Mouse (Mus musculus): ENCODE measurements at regions not wholly inside any gene's neighbourhood (a gene's known extent, or its start where the extent isn't known, plus 50 kb on each side); places are given as distances from the start of the nearest gene placed in this dataset.
"Not testable (repeated sequence)": the region's sequence is repeated elsewhere in the genome, so short reads cannot be mapped to it uniquely, and the experiment has no call there.

DNA sequence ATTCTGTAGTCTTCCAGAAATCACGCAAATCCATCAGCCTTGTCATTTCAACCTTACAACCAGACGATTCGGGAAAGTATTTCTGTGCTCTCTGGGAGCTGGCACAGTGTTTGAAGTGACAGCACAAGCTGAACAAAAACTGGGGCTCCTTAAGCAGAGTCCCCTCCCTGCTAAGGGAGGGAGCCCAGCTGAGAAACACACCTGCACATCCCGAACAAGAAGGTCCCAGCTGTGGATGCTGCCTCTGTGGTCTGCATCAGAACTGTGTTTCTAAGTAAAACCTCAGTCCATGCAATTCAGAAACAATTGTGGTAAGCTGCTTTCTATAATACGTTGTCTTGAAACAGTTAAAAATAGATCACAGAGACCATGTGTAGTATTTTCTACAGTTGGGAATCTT lies 693.8 kb downstream of the Dad1 start:
- peak; percentile 47 to 80 for DNase-seq

DNA sequence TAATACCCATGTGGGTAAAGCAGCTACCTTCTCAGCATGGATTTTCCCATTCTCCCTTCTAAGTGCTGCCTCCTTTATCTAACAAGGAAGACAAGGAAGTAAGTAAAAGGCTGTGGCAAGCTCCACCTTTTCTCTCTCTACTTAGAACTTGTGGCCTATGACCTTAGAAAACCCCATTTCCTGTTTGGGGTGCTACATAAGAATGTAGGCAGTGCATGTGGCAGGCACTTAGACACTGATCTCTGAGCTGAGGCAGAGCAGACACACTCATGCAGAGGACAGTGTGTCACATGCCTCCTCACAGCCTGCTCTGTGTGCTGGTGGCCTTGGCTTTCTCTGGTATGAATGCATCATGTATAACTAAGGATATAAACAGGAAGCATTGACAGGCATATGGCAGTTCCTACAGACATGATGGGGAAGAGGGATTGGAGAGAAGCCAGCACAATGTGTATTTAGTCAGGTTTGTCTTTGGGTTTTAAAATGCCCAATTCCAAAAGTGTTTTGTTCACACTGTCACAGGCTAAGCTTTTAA lies 694.5 kb downstream of the Dad1 start:
- DNase-seq = peak; percentile 35 to 48

DNA sequence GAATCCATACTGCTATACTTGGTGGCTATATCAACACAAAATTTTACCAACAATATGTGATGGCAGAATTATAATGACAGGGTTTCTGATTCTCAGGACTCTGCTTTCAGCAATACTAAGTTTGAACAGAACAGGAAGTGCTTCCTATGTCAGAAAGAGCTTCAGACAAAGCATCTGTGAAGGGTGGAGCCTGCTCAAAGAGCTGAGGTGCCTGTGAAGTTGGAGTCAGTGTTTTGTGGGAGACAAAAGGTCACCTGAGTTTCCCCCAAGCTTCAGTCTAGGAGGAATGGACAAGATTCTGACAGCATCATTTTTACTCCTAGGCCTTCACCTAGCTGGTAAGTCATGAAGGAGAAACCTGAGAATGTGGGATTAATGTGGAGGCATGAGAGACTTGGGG lies 700.1 kb downstream of the Dad1 start:
- DNase-seq = peak in 1 of 2 experiments; percentile 43

DNA sequence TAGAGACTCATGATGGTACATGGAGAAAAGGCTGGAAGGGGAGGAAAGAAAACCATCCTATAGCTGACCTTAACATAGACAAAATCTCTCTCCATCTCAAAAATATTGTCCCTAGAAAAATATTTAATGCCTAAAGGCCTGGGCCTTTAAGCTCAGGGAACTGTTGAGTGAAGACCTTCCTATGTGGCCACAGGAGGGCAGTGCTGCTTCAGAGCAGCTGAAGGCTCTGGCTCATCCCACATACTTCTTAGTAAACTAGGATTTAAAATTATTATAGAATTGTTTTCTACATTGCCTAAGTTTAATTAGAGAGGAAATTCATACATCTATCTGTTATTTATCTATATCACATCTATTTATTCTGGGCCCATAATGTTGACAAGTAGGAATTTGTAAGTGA lies 706.5 kb downstream of the Dad1 start:
- peak; percentile 59 to 64 for DNase-seq

DNA sequence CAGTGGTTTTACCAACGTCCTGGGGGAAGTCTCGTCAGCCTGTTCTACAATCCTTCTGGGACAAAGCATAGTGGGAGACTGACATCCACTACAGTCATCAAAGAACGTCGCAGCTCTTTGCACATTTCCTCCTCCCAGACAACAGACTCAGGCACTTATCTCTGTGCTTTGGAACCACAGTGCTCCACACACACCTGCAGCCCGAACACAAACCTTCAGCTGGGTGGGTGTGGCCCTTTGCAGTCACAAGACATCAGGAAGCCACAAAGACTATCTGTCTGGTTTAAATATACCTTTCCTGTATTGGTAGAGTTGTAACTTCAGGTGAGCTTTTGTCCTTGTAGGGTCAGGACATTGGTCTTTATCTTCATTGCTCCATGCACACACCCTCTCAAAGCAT lies 708.6 kb downstream of the Dad1 start:
- DNase-seq = peak; percentile 42 to 70

DNA sequence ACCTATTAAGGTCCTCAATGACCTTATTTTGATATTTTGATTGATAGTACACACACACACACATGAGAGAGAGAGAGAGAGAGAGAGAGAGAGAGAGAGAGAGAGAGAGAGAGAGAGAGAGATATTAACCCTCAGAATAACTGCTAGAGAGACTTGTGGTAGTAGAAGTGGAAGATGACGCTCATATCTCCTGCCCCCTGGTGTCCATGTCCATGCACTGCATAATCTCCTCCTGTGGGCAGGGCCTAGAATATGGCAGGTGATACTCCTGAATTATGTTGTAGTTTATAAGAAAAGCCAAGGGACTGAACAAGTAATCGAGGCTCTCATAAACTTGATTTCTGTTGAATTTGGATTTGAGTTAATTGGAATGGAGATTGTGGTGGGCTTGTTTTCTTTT lies 712.3 kb downstream of the Dad1 start:
- peak; percentile 71 to 73 for DNase-seq

- peak; percentile 71 to 75 for DNase-seq
Measured at GRCm38 (mm10) chr14:53537895-53538294, 716.0 kb downstream of the Dad1 start.

DNA sequence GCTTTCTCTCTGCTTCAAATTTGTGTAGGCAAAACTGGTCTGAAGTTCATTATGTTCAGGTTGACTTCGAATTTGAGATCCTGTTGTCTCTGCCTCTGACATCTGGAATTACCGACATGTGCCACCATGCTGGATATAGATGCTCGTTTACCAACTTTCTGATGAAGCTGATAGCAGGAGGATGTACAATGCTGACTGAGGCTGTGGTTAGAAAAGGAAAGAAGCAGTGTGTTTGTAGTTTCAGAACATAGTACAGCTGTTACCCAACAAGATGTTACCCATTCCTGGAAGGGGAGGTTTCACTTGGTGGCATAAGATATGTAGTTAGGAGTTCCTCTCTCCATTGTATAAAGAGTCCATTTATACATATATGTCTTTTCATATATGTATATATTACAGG lies 730.5 kb downstream of the Dad1 start:
- not testable (repeated sequence) for DNase-seq

DNA sequence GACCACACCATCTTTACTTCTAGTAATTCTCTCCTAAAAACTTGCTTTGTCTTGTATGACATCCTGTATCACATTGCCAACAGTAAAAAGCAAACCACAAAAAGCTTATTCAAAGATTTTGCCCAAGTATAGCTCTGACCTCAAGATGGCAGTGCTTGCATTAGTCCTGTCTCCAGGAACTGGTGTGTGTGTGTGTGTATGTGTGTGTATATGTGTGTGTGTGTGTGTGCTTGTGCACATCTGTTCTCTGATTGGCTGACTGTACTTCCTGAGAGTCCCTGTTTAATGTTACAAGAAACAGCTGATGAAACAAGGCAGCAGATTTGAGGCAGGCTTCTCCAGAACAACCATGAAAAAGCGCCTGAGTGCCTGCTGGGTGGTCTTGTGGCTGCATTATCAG lies 735.0 kb downstream of the Dad1 start:
- not testable (repeated sequence) for DNase-seq

DNA sequence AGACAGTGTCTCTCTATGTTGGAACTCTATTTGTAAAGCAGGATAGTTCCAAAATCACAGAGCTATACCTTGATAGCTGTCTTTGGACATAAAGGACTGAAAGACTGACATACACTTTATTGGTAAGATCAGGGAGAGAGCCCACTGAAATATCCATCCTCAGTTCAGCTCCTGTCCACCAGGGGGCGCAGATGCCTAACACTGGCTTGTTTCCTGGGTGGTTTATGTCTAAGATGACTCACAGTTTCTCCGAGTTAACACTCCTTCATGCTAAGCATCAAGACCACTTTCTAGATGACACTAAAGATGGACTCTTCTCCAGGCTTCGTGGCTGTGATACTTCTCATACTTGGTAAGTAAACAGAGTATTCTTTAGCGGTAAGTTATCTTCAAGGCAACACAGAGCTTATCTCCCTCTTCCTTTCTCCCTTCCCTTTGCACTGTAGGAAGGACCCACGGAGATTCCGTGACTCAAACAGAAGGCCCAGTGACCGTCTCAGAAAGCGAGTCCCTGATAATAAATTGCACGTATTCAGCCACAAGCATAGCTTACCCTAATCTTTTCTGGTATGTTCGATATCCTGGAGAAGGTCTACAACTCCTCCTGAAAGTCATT lies 737.2 kb downstream of the Dad1 start:
- DNase-seq = not testable (repeated sequence)

- DNase-seq = peak; percentile 41 to 44
Measured at GRCm38 (mm10) chr14:53505389-53505788, 748.5 kb downstream of the Dad1 start.

GRCm38 (mm10) chr14:53488383-53488782 lies 765.5 kb downstream of the Dad1 start:
- DNase-seq = not testable (repeated sequence)

DNA sequence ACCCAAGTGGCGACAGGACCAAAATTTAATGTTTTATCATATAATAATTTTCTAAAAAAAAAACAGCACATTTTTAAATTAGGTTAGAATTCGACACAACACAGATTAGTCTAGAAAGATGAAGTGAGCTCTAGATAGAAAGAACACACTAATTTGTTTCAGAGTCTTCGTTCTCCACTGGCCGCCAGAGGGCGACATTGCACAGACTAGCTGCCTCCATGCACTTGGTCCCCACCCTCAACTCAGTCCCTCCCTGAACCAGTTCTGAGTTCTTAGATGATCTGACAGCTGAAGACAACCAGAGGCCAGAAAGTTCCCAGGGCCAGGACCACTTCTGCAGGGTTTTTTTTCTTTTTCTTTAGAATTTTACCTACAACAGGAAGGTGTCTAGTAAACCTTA lies 766.3 kb downstream of the Dad1 start:
- DNase-seq = peak in 1 of 2 experiments; percentile 29

GRCm38 (mm10) chr14:53474170-53474569 lies 779.7 kb downstream of the Dad1 start:
- DNase-seq = not testable (repeated sequence)

DNA sequence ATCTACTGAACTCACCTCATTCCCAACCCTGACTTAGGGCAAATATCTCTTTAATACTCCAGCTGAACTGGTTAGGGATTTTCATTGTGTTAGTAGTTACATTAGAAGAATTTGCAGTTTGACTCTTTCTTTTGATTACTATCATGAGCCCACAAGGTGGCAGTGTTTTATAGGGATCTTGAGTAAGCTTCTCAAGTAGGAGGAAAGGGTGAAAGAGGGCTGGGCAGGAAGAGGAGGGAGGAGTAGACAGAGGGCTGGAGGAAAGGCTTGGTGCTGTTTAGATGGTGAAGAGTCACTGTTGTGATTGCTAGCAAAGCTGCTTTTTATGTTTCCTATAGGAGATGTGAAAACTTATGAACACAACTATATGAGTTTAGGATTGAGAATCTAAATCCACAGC lies 793.1 kb downstream of the Dad1 start:
- not testable (repeated sequence) for DNase-seq

DNA sequence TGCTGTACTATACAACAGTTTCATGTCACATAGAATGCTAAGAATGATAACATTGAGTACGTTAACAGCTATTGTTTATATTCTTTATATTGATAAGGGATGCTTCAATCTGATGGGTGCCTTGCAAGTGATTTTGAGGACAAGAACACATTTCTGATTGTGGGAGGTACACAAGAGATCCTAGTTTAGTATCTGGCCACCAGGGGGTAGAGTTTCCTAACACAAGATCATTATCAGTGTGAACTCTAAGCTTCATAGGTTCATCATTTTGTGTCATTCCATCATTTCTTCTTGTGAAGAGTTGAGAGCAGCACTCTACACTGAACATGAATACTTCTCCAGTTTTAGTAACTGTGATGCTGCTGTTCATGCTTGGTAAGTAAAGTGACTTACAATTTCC lies 799.9 kb downstream of the Dad1 start:
- no peak for DNase-seq

GRCm38 (mm10) chr14:53439643-53440042 lies 814.3 kb downstream of the Dad1 start:
- not testable (repeated sequence) for DNase-seq

DNA sequence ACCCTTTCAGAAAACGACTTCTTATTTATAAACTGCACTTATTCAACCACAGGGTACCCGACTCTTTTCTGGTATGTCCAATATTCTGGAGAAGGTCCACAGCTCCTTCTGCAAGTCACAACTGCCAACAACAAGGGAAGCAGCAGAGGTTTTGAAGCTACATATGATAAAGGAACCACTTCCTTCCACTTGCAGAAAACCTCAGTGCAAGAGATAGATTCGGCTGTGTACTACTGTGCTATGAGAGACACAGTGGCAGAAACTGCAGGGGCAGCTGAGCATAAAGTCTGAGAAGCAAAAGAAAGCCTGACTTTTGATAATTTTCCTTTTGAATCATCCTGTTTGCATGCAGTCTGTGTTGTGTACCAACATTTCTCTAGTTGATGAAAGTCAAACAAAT lies 823.8 kb downstream of the Dad1 start:
- not testable (repeated sequence) for DNase-seq

DNA sequence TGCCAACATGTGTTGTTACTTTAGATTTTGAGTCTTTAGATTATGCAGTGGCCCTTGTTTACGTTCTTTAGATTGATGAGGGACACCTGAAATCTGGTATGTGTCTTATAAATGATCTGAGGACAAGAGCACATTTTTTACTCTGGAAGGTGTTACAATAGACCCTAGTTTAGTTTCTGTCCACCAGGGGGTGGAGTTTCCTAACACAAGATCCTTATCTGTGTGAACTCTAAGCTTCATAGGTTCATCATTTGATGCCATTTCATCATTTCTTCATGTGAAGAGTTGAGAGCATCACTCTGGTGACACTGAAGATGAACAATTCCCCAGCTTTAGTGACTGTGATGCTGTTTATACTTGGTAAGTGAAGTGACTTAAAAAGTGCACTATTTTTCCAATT lies 825.5 kb downstream of the Dad1 start:
- DNase-seq = not testable (repeated sequence)

DNA sequence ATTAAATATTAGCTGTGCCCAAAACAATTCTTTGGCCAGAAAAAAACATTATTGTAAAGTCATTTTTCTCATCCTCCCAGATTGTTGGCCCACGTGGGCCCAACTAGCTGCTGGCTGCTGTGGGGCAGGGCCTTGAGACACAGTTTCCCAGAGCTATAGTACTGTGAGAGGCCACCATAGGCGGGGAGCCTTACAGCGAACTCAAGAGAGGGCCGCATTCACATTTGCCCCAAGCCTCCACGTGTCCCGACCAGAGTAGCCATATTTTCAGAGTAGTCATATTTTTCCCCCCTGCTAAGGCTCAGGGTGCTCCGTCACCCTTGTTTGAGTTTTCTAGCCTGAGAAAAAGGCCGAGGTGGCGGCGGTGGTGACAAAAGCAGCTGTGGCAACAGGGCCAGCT lies 826.3 kb downstream of the Dad1 start:
- not testable (repeated sequence) for DNase-seq

- DNase-seq = peak; percentile 29
Measured at GRCm38 (mm10) chr14:53416955-53417354, 836.9 kb downstream of the Dad1 start.

DNA sequence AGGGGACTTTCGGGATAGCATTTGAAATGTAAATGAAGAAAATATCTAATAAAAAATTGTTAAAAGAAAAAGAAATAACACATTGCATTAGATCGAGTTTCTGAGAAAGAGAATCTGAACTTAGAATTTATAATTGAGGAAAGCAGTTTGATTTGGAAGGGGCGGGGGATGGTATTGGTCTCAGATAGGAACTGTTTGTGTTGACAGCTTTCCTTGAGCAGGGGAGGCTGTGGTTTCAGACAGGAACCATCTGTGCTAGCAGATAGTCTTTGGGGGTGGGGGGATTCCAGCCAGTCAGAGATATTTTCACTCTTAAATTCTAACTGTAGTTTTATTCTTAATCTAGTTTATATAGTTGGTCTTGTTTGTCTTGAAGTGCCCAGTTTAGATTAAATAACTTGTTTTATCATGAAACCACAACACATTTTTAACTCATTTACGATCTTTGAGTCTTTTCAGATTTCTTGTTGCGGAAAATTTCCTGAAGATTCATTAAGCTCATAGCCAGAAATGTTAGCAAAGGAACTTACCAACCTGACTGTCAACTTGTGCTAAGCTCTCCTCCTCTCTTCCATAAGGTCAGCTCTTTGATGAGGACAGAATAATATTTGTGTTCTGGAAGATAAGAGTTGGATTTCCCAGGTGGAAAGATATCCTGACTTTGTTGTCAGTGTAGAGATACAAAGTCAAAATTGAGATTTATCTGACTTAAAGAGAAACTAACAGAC lies 846.2 kb downstream of the Dad1 start:
- not testable (repeated sequence) for DNase-seq

DNA sequence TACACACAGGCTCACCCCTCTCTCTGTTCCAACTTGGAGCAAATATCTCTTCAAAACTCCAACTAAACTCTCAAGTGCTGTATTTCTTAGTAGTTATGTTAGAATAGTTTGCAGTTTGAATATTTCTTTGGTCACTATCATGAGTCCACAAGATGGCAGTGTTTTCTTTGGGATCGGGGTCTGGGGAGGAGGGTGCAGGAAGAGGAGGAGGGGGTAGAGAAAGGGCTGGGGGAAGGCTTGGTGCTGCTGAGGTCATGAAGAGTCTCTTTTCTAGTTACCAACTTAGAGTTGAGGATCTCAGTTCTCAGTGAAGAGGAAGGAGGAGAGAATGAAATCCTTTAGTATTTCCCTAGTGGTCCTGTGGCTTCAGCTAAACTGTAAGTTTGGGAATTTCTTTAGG lies 863.6 kb downstream of the Dad1 start:
- DNase-seq = not testable (repeated sequence)

- DNase-seq = peak; percentile 10 to 25
Measured at GRCm38 (mm10) chr14:53374591-53374990, 879.0 kb upstream of the Olfr1507 start.

Data from thymus, postnatal 36 days (tissue).